Mouse (Mus musculus) liver, postnatal 0 days (tissue): Measurements from ENCODE around the gene Cd164l2.

Experiments
- CTCF ChIP-seq: sonication (generic); IDR thresholded peaks from 2 replicates; pipeline ENCODE4 v1.5.1; 2016; ENCODE audit warnings: antibody characterized with exemption, low read depth
- EP300 ChIP-seq: IDR thresholded peaks from 2 replicates; pipeline ENCODE4 v1.6.1; 2016; ENCODE audit warnings: antibody characterized with exemption, low read depth, mild to moderate bottlenecking

GRCm38 (mm10) chr4:133265297-133265696 is 53.4 kb downstream of the Cd164l2 start:
- TF ChIP-seq EP300 (no peak), CTCF (no peak)
